Mouse (Mus musculus) activated CD4-positive, CD25-positive, alpha-beta regulatory T cell, adult 4 months (primary cell): Measurements from ENCODE around the gene Lonrf3. TPM values are rescaled to one million over a fixed set of nuclear protein-coding genes. Genes with fewer than 3 reads are reported as not detected.

Experiments used
- ATAC-seq: one replicate; pipeline ENCODE4 v1.8.0; 2017
- polyA plus RNA-seq, 2 experiments: library from polyadenylated mRNA; unstranded; fragments of 100-300 nt; shearing (Covaris generic); gene quantifications; one replicate each; pipeline ENCODE4 v1.2.1; 2017

Lonrf3 gene
- not detected for polyA plus RNA-seq

GRCm38 (mm10) chrX:36328271-36329039 lies at the start of gene Lonrf3:
Lonrf3 (plus strand) TSS chrX:36328353.
- peak; percentile 81 for ATAC-seq

GRCm38 (mm10) chrX:36278750-36279149 lies 49.4 kb upstream of the Lonrf3 start:
- ATAC-seq: peak; percentile 54

- ATAC-seq: no peak
Measured at GRCm38 (mm10) chrX:36311420-36311819, 16.7 kb upstream of the Lonrf3 start.

GRCm38 (mm10) chrX:36327491-36328255 lies 480 bp upstream of the Lonrf3 start:
- ATAC-seq: no peak

- ATAC-seq: no peak
Measured at GRCm38 (mm10) chrX:36329040-36329649, 992 bp downstream of the Lonrf3 start.

- no peak for ATAC-seq
Measured at GRCm38 (mm10) chrX:36329849-36330411, 1.8 kb downstream of the Lonrf3 start.

GRCm38 (mm10) chrX:36352446-36352845 lies 24.3 kb downstream of the Lonrf3 start:
- ATAC-seq: no peak

- ATAC-seq: no peak
Measured at GRCm38 (mm10) chrX:36385340-36385739, 57.2 kb downstream of the Lonrf3 start.

GRCm38 (mm10) chrX:36389971-36390370 lies 61.8 kb downstream of the Lonrf3 start:
- no peak for ATAC-seq

GRCm38 (mm10) chrX:36390503-36390902 lies 62.4 kb downstream of the Lonrf3 start:
- ATAC-seq: no peak

GRCm38 (mm10) chrX:36392672-36393071 lies 64.5 kb downstream of the Lonrf3 start:
- no peak for ATAC-seq

- no peak for ATAC-seq
Measured at GRCm38 (mm10) chrX:36393279-36393678, 65.1 kb downstream of the Lonrf3 start.

GRCm38 (mm10) chrX:36400980-36401379 lies 72.8 kb downstream of the Lonrf3 start, which contains the start of gene Gm6268:
Gm6268 (plus strand) TSS chrX:36401280.
- ATAC-seq: no peak

GRCm38 (mm10) chrX:36402316-36402715 lies 74.2 kb downstream of the Lonrf3 start:
- ATAC-seq: no peak

Other genes starting within 250 kb of the Lonrf3 start
- gene Il13ra1, start 216.2 kb upstream of the Lonrf3 start, polyA plus RNA-seq: under 1 TPM; 0.09 to 0.48 TPM
- under 1 TPM in 1 of 2 experiments, not detected in 1; 0.23 TPM for gene Zcchc12, start 132.4 kb upstream of the Lonrf3 start, polyA plus RNA-seq
- not detected for gene Gm6268, start 72.9 kb downstream of the Lonrf3 start, polyA plus RNA-seq
- gene Gm14569, start 163.5 kb downstream of the Lonrf3 start, polyA plus RNA-seq: not detected